Mouse (Mus musculus): ENCODE measurements at regions not wholly inside any gene's neighbourhood (a gene's known extent, or its start where the extent isn't known, plus 50 kb on each side); places are given as distances from the start of the nearest gene placed in this dataset.

DNA sequence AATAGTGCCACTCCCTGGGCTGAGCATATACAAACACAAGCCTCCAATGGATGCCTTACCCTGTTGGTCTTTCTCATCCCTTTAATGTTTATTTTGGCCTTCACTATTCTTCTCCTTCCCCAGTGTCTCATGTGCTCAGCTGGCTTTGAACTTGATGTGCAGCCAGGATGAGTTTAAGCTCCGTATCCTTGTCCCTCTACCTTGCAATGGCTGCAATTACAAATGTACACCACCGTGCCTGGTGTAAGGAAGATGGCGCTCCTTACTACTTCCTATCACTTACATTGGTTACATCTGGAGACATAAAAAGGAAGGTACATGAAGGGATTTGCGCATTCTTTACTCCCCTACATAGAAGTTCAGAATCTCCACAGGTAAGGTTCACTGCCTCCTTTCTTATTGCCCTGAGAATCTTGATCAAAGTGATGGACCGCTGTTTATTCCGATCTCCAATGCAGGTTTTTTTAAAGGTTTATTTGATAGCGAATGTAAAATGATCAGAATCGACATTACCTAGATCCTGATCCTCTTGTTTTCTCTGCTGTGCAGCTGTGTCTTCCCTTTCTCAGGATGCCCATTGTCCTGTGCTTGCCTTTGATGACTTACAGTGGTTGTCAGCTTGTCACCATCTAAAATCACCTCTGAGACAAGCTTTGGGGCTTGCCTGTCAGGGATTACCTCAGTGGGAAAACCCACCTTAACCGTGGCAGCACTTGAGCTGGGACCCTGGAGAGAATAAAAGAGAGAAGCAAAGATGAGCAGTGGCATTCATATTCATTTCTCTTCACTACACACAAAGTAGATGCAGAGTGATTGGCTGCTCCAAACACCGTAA, 178.1 kb downstream of the Ifng start:
- WGBS (ENCODE audit: insufficient replicate concordance) = 86% methylated on average over 10 of the region's 10 CpGs
- no peak for ATAC-seq

DNA sequence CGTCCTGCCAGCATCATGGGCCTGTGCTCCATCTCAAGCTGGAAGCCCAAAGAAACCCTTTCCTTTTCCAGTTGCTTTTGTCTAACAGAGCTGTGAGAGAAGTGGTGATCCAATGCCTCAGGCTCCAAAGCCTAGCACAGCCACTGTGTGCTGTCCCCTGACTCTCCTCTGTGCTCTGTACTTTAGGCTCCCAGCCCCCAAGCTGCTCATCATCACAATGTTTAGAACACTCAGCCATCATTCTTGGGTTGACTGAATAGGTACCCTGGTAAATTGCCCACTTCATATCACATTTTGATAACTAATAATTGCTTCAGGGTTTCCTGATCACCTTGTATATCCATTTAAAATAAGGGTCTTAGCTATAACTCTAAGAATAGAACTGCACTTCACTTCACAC, 178.8 kb downstream of the Ifng start:
- no peaks in the 10 kb centered on the region for H3K9me3 ChIP-seq (ENCODE audit: low read length)
- no peaks in the 10 kb centered on the region for H3K4me1 ChIP-seq (ENCODE audit: insufficient read depth)
- H3K4me2 ChIP-seq (ENCODE audit: low read depth, low read length) = no peak overlapping the region
- DNase-seq = no peak
- TF ChIP-seq EP300 (IDR thresholded peaks at IDR 0.05; ENCODE audit: low read depth) = no peak
- TF ChIP-seq CTCF (IDR thresholded peaks at IDR 0.05; ENCODE audit: low read depth) = no peak
- H3K9ac ChIP-seq (replicated peaks) = no peak overlapping the region
- no peak overlapping the region for H3K4me3 ChIP-seq (ENCODE audit: low read depth, low read length)
- H3K27ac ChIP-seq (ENCODE audit: low read depth) = no peak overlapping the region
- H3K27me3 ChIP-seq (ENCODE audit: insufficient read depth, low read length) = no peaks in the 10 kb centered on the region
- no peak for ATAC-seq
- no peaks in the 10 kb centered on the region for H3K36me3 ChIP-seq (replicated peaks; ENCODE audit: insufficient read depth, low read length)
- 84% methylated on average over 1 of the region's 1 CpGs for WGBS (ENCODE audit: insufficient replicate concordance)

More for the DNA sequence above, 178.1 kb downstream of the Ifng start:
- no peaks in the 10 kb centered on the region for H3K36me3 ChIP-seq (replicated peaks; ENCODE audit: insufficient read depth, low read length)
- H3K4me2 ChIP-seq (ENCODE audit: low read depth, low read length) = no peak overlapping the region
- DNase-seq = no peak
- no peaks in the 10 kb centered on the region for H3K4me1 ChIP-seq (ENCODE audit: insufficient read depth)
- no peaks in the 10 kb centered on the region for H3K9me3 ChIP-seq (ENCODE audit: low read length)
- TF ChIP-seq EP300 (IDR thresholded peaks at IDR 0.05; ENCODE audit: low read depth) (no peak), CTCF (IDR thresholded peaks at IDR 0.05; ENCODE audit: low read depth) (no peak)
- H3K27me3 ChIP-seq (ENCODE audit: insufficient read depth, low read length) = no peaks in the 10 kb centered on the region
- no peak overlapping the region for H3K4me3 ChIP-seq (ENCODE audit: low read depth, low read length)
- no peak overlapping the region for H3K9ac ChIP-seq (replicated peaks)
- H3K27ac ChIP-seq (ENCODE audit: low read depth) = no peak overlapping the region

DNA sequence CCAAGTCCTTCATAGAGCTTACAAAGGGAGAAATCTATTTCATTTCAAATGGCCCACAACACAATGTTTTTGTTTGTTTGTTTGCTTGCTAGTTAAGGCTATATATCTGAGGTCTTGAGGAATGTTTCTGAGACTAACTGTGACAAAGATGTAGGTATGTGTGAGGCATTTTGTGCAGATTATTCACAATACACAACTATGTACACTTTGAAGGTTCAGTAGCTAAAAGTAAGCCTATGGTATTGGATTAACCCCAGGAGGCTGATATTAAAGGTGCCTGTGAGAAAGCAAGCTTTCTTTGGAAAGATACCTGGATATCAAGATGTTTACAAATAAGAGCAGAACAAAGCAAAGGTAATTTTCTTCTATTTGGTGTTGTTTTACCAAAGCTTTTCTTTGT, 179.8 kb downstream of the Ifng start:
- no peak overlapping the region for H3K4me3 ChIP-seq (ENCODE audit: low read depth, low read length)
- no peak overlapping the region for H3K9ac ChIP-seq (replicated peaks)
- ATAC-seq (no peak), DNase-seq (no peak)
- H3K4me1 ChIP-seq (ENCODE audit: insufficient read depth) = no peaks in the 10 kb centered on the region
- H3K36me3 ChIP-seq (replicated peaks; ENCODE audit: insufficient read depth, low read length) = no peaks in the 10 kb centered on the region
- H3K27me3 ChIP-seq (ENCODE audit: insufficient read depth, low read length) = no peaks in the 10 kb centered on the region
- no peak for TF ChIP-seq EP300 (IDR thresholded peaks at IDR 0.05; ENCODE audit: low read depth)
- no peak for TF ChIP-seq CTCF (IDR thresholded peaks at IDR 0.05; ENCODE audit: low read depth)
- no peak overlapping the region for H3K27ac ChIP-seq (ENCODE audit: low read depth)
- H3K4me2 ChIP-seq (ENCODE audit: low read depth, low read length) = no peak overlapping the region
- H3K9me3 ChIP-seq (ENCODE audit: low read length) = no peaks in the 10 kb centered on the region

- no peaks in the 10 kb centered on the region for H3K36me3 ChIP-seq (replicated peaks; ENCODE audit: insufficient read depth, low read length)
- no peak for TF ChIP-seq EP300 (IDR thresholded peaks at IDR 0.05; ENCODE audit: low read depth)
- no peak for TF ChIP-seq CTCF (IDR thresholded peaks at IDR 0.05; ENCODE audit: low read depth)
- no peak for DNase-seq
- no peaks in the 10 kb centered on the region for H3K4me1 ChIP-seq (ENCODE audit: insufficient read depth)
- H3K9ac ChIP-seq (replicated peaks) = no peak overlapping the region
- H3K9me3 ChIP-seq (ENCODE audit: low read length) = no peaks in the 10 kb centered on the region
- no peaks in the 10 kb centered on the region for H3K27me3 ChIP-seq (ENCODE audit: insufficient read depth, low read length)
- ATAC-seq = no peak
- H3K4me2 ChIP-seq (ENCODE audit: low read depth, low read length) = no peak overlapping the region
- H3K27ac ChIP-seq (ENCODE audit: low read depth) = no peak overlapping the region
- WGBS (ENCODE audit: insufficient replicate concordance) = 83% methylated on average over 4 of the region's 4 CpGs
- H3K4me3 ChIP-seq (ENCODE audit: low read depth, low read length) = no peak overlapping the region
Measured at GRCm38 (mm10) chr10:118621546-118621945, 180.7 kb downstream of the Ifng start.

DNA sequence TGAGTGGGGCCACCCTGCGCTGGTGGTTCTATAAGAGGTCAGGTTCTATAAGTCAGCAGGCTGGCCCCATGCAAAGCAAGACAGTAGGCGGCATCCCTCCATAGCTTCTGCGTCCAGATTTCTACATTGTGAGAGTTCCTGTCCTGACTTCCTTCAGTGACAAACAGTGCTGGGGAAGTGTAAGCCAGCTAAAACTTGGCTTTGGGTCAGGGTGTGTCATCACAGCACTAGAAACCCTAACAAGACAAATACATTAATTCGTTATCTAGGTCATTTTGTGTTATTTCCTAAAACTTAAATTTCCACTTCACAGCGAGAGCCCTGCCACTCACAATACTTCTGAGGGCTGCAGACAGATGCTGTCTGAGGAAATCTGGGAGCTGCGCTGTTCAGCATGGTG, 181.3 kb downstream of the Ifng start:
- WGBS (ENCODE audit: insufficient replicate concordance) = 65% methylated on average over 6 of the region's 6 CpGs
- DNase-seq = no peak
- TF ChIP-seq CTCF (IDR thresholded peaks at IDR 0.05; ENCODE audit: low read depth) (0 out of 2 replicates have a peak, but pooled peaks have one; percentile 3), EP300 (IDR thresholded peaks at IDR 0.05; ENCODE audit: low read depth) (no peak)

GRCm38 (mm10) chr10:118622916-118623315, 182.1 kb downstream of the Ifng start:
- H3K4me2 ChIP-seq (ENCODE audit: low read depth, low read length) = no peak overlapping the region
- no peaks in the 10 kb centered on the region for H3K4me1 ChIP-seq (ENCODE audit: insufficient read depth)
- TF ChIP-seq CTCF (IDR thresholded peaks at IDR 0.05; ENCODE audit: low read depth) (no peak), EP300 (IDR thresholded peaks at IDR 0.05; ENCODE audit: low read depth) (no peak)
- no peak overlapping the region for H3K9ac ChIP-seq (replicated peaks)
- H3K27ac ChIP-seq (ENCODE audit: low read depth) = no peak overlapping the region
- no peaks in the 10 kb centered on the region for H3K9me3 ChIP-seq (ENCODE audit: low read length)
- WGBS (ENCODE audit: insufficient replicate concordance) = 87% methylated on average over 2 of the region's 2 CpGs
- H3K4me3 ChIP-seq (ENCODE audit: low read depth, low read length) = no peak overlapping the region
- DNase-seq (no peak), ATAC-seq (no peak)
- no peaks in the 10 kb centered on the region for H3K36me3 ChIP-seq (replicated peaks; ENCODE audit: insufficient read depth, low read length)
- H3K27me3 ChIP-seq (ENCODE audit: insufficient read depth, low read length) = no peaks in the 10 kb centered on the region

More for the DNA sequence above, 181.3 kb downstream of the Ifng start:
- ATAC-seq = no peak
- Histone ChIP-seq H3K36me3 (replicated peaks; ENCODE audit: insufficient read depth, low read length) (no peaks in the 10 kb centered on the region), H3K4me3 (ENCODE audit: low read depth, low read length) (no peak overlapping the region), H3K27ac (ENCODE audit: low read depth) (no peak overlapping the region), H3K4me1 (ENCODE audit: insufficient read depth) (no peaks in the 10 kb centered on the region), H3K9me3 (ENCODE audit: low read length) (no peaks in the 10 kb centered on the region), H3K4me2 (ENCODE audit: low read depth, low read length) (no peak overlapping the region), H3K27me3 (ENCODE audit: insufficient read depth, low read length) (no peaks in the 10 kb centered on the region), H3K9ac (replicated peaks) (no peak overlapping the region)
